Mouse (Mus musculus): ENCODE measurements around the gene Higd2a. TPM values are rescaled to one million over a fixed set of nuclear protein-coding genes. Genes with fewer than 3 reads are reported as not detected.
"Not testable (repeated sequence)": the region's sequence is repeated elsewhere in the genome, so short reads cannot be mapped to it uniquely, and the experiment has no call there.

Higd2a gene
- polyA plus RNA-seq, 1 experiment from 2014 or later: 245 TPM

DNA sequence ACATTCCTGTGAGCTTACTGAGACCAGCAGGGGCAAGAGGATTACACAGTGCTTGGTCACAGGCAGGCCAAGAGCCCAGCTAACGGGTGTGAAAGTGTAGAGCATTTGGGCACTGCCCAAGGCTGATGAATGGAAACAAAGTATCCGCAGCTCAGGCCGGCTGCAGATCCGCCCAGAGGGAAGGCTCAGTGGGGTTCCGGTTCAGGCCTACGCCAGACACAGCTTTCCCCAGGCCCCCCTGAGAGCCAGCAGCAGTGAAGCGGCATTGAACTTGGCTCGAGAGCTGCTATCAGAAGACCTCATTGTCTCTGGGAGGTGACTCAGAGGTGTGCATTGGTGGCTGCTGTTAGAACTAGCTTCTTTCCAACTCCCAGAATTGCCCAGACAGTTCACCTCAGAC lies 18.7 kb downstream of the Higd2a start:
- Histone ChIP-seq H3K27ac (replicated peaks) (peak overlapping the region; percentile 35), H3K36me3 (peaks cover 20% of the 10 kb centered on the region), H3K9me3 (no peaks in the 10 kb centered on the region), H3K4me1 (replicated peaks) (peaks cover 38% of the 10 kb centered on the region), H3K4me2 (peak overlapping the region; percentile 67), H3K9ac (peak overlapping the region; percentile 62), H3K4me3 (peak overlapping the region; percentile 22), H3K27me3 (no peaks in the 10 kb centered on the region)
- ATAC-seq (ENCODE audit: low read depth): no peak
- WGBS: 5% methylated on average over 8 of the region's 8 CpGs

DNA sequence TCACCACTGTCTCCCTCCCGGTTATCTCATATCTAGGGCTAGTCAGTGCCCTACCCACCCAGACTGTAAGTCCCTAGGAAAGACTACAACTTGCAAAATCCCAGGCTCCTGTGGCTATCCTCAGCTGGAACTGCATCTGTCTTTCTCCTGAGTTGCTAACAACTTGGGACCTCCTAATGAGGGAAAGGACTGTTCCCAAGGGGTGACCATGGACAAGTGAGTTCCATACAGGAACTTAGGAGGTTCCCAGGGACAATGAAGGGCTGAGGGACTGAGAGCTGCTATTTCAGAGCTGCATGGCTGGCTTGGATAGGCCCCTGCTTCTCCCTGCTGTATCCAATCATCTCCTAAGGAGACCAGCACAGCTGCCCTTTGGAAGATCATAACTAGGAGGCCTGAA lies 19.3 kb downstream of the Higd2a start:
- ATAC-seq (ENCODE audit: low read depth): no peak
- Histone ChIP-seq H3K4me2 (peak overlapping the region; percentile 67), H3K9ac (peak overlapping the region; percentile 62), H3K4me1 (replicated peaks) (peaks cover 38% of the 10 kb centered on the region), H3K27ac (replicated peaks) (peak overlapping the region; percentile 35; the same call in 1 of the 2 replicates), H3K4me3 (peak overlapping the region; percentile 22), H3K9me3 (no peaks in the 10 kb centered on the region), H3K36me3 (peaks cover 17% of the 10 kb centered on the region), H3K27me3 (no peaks in the 10 kb centered on the region)
- 17% methylated on average over 1 of the region's 1 CpGs for WGBS

DNA sequence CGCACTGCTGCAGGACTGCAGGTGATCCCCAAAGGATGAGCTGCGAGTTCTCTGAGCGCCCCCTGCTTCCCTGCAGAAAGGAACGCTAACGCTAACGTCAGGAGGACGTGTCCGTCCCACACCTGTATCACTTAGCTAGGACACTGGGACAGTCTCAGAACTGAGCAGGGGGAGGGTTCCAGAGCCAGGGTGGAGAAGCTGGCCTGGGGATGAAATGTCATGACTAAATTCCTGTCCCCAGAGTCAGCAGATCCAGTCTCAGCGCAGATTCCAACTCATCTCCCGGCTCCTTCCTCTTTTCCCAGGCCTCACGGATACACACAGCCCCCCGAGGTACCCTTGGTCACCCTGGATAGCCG lies 20.6 kb downstream of the Higd2a start:
- H3K27ac ChIP-seq (replicated peaks): peak overlapping the region; percentile 74
- 10% methylated on average over 13 of the region's 13 CpGs for WGBS

DNA sequence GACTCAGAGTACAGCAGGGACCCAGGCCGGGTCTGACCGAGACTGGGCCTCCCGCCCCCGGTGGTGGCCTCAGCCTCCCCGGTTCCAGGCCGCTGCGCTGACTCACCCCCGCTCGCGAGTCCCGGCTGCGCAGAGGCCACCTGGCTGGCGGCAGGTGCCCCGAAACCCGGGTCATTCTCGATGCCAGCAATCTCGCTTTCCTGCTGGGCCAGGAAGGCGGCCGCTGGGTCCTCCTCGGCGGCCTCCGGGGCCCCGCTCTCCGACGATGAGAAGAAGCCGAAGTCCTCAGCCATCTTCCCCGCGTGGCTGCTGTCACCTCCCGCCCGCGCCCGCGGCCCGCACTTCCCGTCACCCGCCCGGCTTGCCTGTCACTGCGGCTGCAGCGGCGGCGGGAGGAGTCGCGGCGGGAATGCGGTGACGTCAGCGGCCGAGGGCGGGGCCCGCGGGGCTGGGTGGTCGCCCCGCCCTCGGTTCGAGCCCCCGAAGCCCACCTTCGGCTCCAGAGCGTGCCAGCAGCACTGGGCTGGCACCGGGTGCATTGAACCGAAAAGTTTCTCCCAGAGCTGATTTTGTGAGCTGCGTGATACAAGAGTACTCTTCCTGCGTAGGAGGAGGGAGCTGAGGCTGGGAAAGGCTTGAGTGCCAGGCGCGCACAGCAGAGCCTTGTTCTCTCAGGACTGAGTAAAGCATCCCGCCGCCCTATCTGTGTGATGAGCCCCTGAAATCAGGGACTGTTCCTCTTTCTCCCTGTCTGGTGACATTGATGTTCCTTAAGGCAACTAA lies 21.2 kb downstream of the Higd2a start, which contains the start of gene Cltb:
Gene Cltb (minus strand): TSS at position 373 of the 783 bp plus-strand sequence.
- Histone ChIP-seq H3K9me3 (no peaks in the 10 kb centered on the region), H3K27me3 (no peaks in the 10 kb centered on the region), H3K27ac (replicated peaks) (peak within 1 kb of the TSS; percentile 74), H3K36me3 (0 out of 2 replicates have a peak, but pooled peaks cover 4% of the 10 kb centered on the region), H3K4me2 (peak within 1 kb of the TSS; percentile 67), H3K4me3 (peak within 1 kb of the TSS; percentile 62), H3K4me1 (replicated peaks) (peaks cover 38% of the 10 kb centered on the region), H3K9ac (peak within 1 kb of the TSS; percentile 83)
- peak; percentile 77 for ATAC-seq (ENCODE audit: low read depth)
- under 1% methylated on average over 65 of the region's 66 CpGs for WGBS

More for the DNA sequence above, 20.6 kb downstream of the Higd2a start:
- peak overlapping the region; percentile 67 for H3K4me2 ChIP-seq
- H3K4me3 ChIP-seq: peak overlapping the region; percentile 62
- peaks cover 9% of the 10 kb centered on the region for H3K36me3 ChIP-seq
- H3K9me3 ChIP-seq: no peaks in the 10 kb centered on the region
- peak; percentile 42 for ATAC-seq (ENCODE audit: low read depth)
- H3K4me1 ChIP-seq (replicated peaks): peaks cover 38% of the 10 kb centered on the region
- H3K9ac ChIP-seq: peak overlapping the region; percentile 83
- H3K27me3 ChIP-seq: no peaks in the 10 kb centered on the region

DNA sequence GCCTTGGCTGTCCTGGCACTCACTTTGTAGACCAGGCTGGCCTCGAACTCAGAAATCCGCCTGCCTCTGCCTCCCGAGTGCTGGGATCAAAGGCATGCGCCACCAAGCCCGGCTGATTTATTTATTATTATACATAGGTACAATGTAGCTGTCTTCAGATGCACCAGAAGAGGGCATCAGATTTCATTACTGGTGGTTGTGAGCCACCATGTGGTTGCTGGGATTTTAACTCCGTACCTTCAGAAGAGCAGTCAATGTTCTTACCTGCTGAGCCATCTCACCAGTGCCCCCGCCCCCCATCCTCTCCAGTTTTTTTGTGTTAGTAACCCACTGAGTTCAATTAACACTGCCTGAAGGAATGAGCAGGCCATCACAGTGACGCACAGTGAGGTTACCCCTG lies 23.1 kb downstream of the Higd2a start:
- 86% methylated on average over 8 of the region's 8 CpGs for WGBS
- H3K4me2 ChIP-seq; H3K9ac ChIP-seq; H3K27ac ChIP-seq (replicated peaks); H3K36me3 ChIP-seq; H3K27me3 ChIP-seq; ATAC-seq (ENCODE audit: low read depth); H3K4me3 ChIP-seq; H3K9me3 ChIP-seq: not testable (repeated sequence)
- H3K4me1 ChIP-seq (replicated peaks): peaks cover 35% of the 10 kb centered on the region

DNA sequence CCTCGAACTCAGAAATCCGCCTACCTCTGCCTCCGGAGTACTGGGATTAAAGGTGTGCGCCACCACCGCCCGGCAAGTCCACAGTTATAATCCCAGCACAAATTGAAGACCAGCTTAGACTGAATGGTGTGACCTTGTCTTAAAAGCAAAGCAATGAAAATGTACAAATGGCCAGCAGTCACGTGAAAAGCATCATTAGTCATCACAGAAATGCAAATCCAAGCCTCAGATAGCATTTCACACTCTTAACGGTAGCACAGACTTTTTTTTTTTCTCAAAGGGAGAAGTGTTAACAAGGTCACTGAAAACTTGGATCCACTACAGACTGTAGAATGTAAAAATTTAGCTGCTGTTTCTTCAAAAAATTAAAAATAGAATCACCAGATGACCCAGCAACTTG lies 26.3 kb downstream of the Higd2a start:
- Histone ChIP-seq H3K9ac (no peak overlapping the region), H3K27ac (replicated peaks) (no peak overlapping the region), H3K4me2 (no peak overlapping the region), H3K4me1 (replicated peaks) (peaks cover 8% of the 10 kb centered on the region), H3K9me3 (no peaks in the 10 kb centered on the region), H3K4me3 (no peak overlapping the region), H3K36me3 (no peaks in the 10 kb centered on the region), H3K27me3 (no peaks in the 10 kb centered on the region)
- 84% methylated on average over 8 of the region's 8 CpGs for WGBS
- no peak for ATAC-seq (ENCODE audit: low read depth)

DNA sequence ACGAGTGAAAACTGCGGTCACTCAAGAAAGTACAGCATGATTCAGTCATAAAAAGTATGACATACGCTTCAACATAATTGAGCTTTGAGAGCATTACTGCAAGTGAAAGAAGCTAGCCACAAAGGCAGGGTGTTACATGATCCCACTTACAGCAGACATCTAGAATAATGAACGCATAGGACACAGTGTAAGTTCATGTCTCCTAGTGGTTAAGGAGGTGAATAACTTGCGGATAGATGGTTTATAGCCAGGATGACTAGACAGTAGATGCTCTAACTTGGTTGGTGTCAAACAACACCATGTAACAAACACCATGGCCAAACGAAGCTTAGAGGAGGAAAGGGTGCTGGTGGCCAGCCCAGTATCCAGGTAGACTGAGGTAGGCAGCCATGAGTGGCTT lies 27.0 kb downstream of the Higd2a start:
- no peak for ATAC-seq (ENCODE audit: low read depth)
- H3K4me1 ChIP-seq (replicated peaks): peaks cover 4% of the 10 kb centered on the region; the same call in 1 of the 2 replicates
- H3K36me3 ChIP-seq: no peaks in the 10 kb centered on the region
- H3K27me3 ChIP-seq: no peaks in the 10 kb centered on the region
- no peak overlapping the region for H3K9ac ChIP-seq
- no peak overlapping the region for H3K27ac ChIP-seq (replicated peaks)
- H3K9me3 ChIP-seq: no peaks in the 10 kb centered on the region
- 71% methylated on average over 6 of the region's 6 CpGs for WGBS
- H3K4me3 ChIP-seq: no peak overlapping the region
- no peak overlapping the region for H3K4me2 ChIP-seq

DNA sequence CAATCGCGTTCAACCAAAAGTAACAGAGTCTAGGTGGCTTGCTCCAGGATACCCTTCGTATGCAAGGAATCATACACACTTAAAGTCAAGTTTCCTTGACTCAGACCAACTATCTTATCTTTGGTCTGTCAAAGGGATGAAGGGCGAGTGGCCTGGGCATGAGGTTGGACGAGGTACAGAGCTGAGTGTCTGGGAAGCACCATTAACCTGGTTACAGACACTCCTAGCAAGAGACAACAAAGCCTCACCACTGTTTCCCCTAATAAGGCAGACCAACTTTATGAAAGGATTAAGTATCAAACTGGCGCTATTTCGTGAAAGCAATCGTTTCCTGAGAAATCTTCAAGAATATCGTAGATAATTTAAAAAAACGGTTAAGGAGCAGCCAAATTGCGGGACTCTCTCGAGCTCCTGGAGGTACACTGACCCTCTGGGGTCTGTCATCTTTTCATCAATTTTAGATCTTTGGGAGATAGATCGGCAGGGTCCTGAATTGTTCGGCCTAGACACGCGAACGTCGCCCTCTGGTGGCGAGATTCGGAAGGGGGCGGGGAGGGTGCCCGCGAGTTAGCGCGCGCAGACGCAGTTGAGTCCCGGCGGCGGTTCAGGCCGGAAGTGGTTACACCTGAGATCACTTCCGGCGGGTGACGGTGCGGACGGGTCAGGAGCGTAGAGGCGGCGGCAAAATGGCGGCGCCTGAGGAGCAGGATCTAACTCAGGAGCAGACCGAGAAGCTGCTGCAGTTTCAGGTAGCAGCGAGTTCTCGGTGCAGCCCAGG lies 31.3 kb downstream of the Higd2a start, which contains the start of gene Faf2:
Gene Faf2 (plus strand): TSS at position 630 of the 778 bp plus-strand sequence.
- peak within 1 kb of the TSS; percentile 96 for H3K9ac ChIP-seq
- H3K27ac ChIP-seq (replicated peaks): peak within 1 kb of the TSS; percentile 91
- H3K36me3 ChIP-seq: 0 out of 2 replicates have a peak, but pooled peaks cover 2% of the 10 kb centered on the region
- peak within 1 kb of the TSS; percentile 82 for H3K4me3 ChIP-seq
- peak within 1 kb of the TSS; percentile 93 for H3K4me2 ChIP-seq
- peak; percentile 98 for ATAC-seq (ENCODE audit: low read depth)
- 11% methylated on average over 44 of the region's 44 CpGs for WGBS
- H3K4me1 ChIP-seq (replicated peaks): peaks cover 30% of the 10 kb centered on the region
- no peaks in the 10 kb centered on the region for H3K9me3 ChIP-seq
- H3K27me3 ChIP-seq: no peaks in the 10 kb centered on the region

DNA sequence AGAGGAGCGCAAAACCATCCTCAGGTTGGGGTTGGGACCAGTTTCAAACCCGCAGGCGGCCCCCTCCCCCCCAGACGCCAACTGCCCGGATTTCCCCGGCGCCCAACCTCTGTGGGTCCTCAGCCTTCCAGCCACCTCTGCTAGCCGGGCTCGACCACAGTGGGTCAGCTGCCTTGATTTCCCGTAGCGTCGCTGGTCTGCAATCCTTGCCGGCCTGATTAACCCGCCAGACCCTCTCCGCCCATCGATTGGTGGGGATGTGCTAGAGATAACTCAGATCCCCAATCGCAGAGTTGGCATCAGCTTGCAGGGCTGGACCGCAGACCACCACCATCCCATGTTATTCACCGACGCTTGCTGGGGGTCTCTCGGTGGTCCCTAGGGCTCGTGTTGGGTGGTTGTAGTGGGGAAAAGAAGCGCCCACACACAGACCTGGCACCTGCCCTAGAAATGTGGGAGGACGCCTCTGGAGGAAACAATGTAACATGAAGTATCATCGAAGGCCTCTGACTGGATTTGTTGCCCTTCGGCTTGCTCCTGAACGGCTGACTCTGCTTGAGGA lies 32.0 kb downstream of the Higd2a start:
- peak overlapping the region; percentile 82 for H3K4me3 ChIP-seq
- peaks cover 30% of the 10 kb centered on the region for H3K4me1 ChIP-seq (replicated peaks)
- H3K9ac ChIP-seq: peak overlapping the region; percentile 96
- ATAC-seq (ENCODE audit: low read depth): peak; percentile 71
- 0 out of 2 replicates have a peak, but pooled peaks cover 2% of the 10 kb centered on the region for H3K36me3 ChIP-seq
- no peaks in the 10 kb centered on the region for H3K27me3 ChIP-seq
- H3K4me2 ChIP-seq: peak overlapping the region; percentile 93
- no peaks in the 10 kb centered on the region for H3K9me3 ChIP-seq
- peak overlapping the region; percentile 91 for H3K27ac ChIP-seq (replicated peaks)
- 1% methylated on average over 27 of the region's 27 CpGs for WGBS

DNA sequence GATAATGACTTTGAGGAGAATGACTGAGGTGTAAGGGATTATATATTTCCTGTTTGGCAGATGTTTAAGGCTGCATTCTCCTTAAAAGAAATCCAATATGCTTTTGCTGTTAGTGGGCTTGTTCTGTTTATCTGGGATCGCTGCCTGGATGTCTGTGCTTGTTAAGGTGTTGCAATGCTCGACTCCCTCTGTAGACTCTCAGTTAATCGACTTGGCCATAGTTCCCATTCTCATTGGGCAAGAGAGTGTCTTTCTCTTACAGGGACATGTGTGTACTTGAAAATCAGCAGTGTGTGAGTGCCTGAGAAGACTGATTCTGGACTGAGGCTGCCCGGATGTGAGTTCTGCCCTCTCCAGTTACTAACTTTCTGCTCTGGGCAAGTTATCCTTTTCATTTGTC lies 39.1 kb downstream of the Higd2a start:
- Histone ChIP-seq H3K9ac (no peak overlapping the region), H3K4me2 (no peak overlapping the region), H3K27ac (replicated peaks) (no peak overlapping the region), H3K27me3 (no peaks in the 10 kb centered on the region), H3K9me3 (no peaks in the 10 kb centered on the region), H3K36me3 (peaks cover 17% of the 10 kb centered on the region), H3K4me3 (no peak overlapping the region), H3K4me1 (replicated peaks) (peaks cover 14% of the 10 kb centered on the region)
- ATAC-seq (ENCODE audit: low read depth): no peak
- 90% methylated on average over 4 of the region's 4 CpGs for WGBS

DNA sequence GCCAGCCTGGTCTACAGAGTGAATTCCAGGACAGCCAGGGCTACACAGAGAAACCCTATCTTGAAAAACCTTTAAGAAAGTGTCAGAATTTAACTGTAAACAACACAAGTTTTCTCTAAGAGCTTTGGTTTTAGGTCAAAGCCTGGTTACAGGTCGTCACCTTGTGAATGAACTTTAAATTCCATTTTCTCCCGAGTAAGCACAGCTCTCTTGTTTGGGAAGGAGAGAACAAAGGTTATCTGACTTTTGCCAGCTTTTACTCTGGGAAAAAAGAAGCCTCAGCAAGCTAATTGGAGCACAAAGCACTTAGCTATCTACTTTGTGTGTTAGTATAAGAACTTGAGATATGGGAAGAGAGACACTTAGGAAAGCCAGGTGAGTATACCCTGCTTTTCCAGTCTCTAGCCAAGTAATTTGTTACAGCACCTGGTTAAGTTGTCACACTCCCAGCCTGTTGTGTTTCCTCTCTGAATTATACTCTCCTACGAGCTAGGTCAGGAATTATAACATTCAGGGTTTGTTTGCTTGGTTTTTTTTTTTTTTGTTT lies 42.8 kb downstream of the Higd2a start:
- ATAC-seq (ENCODE audit: low read depth): no peak
- Histone ChIP-seq H3K9me3 (no peaks in the 10 kb centered on the region), H3K27ac (replicated peaks) (no peak overlapping the region), H3K4me2 (no peak overlapping the region), H3K9ac (no peak overlapping the region), H3K36me3 (peaks cover 29% of the 10 kb centered on the region), H3K4me1 (replicated peaks) (0 out of 2 replicates have a peak, but pooled peaks cover 6% of the 10 kb centered on the region), H3K4me3 (no peak overlapping the region), H3K27me3 (no peaks in the 10 kb centered on the region)
- 71% methylated on average over 3 of the region's 3 CpGs for whole genome bisulfite sequencing
